8 mouse cellular contexts compared by ENCODE assay signal in genomic region chr1:86389230-86389629, GRCm38 (mm10). TPM values are rescaled to one million over a fixed set of nuclear protein-coding genes. Genes with fewer than 3 reads are reported as not detected.
DNase-seq lines count a peak whose midpoint lies in the region; ATAC-seq and TF ChIP-seq lines count a peak whose summit lies in the region.

No protein-coding gene starts in this region.

- peak; percentile 82 for TF ChIP-seq CTCF in cortical plate, adult 2 months (IDR thresholded peaks at IDR 0.05; ENCODE audit: extremely low read depth, insufficient read depth, low read length)
- TF ChIP-seq CTCF in lung, adult 2 months (IDR thresholded peaks at IDR 0.05; ENCODE audit: insufficient read depth, low read length) = peak; percentile 88

- 4% methylated on average over 11 of the region's 11 CpGs for WGBS in lung, adult 2 months

- no peaks in the 10 kb centered on the region for H3K4me1 ChIP-seq in cortical plate, adult 2 months (ENCODE audit: control insufficient read depth, insufficient read depth, low read length)
- H3K4me1 ChIP-seq in lung, adult 2 months (ENCODE audit: control insufficient read depth, insufficient read depth, low read length) = no peaks in the 10 kb centered on the region

- no peak overlapping the region for H3K4me3 ChIP-seq in cortical plate, adult 2 months (ENCODE audit: insufficient read depth, low read length)
- H3K4me3 ChIP-seq in lung, adult 2 months (replicated peaks; ENCODE audit: extremely low read depth, low read depth, low read length) = no peak overlapping the region

- H3K27ac ChIP-seq in cortical plate, adult 2 months (ENCODE audit: insufficient read depth, low read length) = no peak overlapping the region

- ATAC-seq in activated CD4-positive, CD25-positive, alpha-beta regulatory T cell, adult 4 months = peak; percentile 50
- peak; percentile 64 for ATAC-seq in neutrophil, adult 5-6 weeks (ENCODE audit: extremely low read depth, insufficient number of reproducible peaks, low FRiP score, poor library complexity, severe bottlenecking)

- DNase-seq in A20 (ENCODE audit: low read depth, low spot score) = peak; percentile 80
- DNase-seq in gastrocnemius, postnatal 25 days = peak; percentile 40
- DNase-seq in kidney, adult 9 months = peak; percentile 63
- peak; percentile 74 for DNase-seq in lung, adult 2 months
- peak; percentile 60 to 65 for DNase-seq in thymus, adult 18-20 months

- TF ChIP-seq POLR2A in cortical plate, adult 2 months (IDR thresholded peaks at IDR 0.05; ENCODE audit: extremely low read depth, insufficient read depth, low read length) = no peak
- no peak for TF ChIP-seq POLR2A in lung, adult 2 months (IDR thresholded peaks at IDR 0.05; ENCODE audit: borderline replicate concordance, extremely low read depth, low read depth, low read length)

RNA-seq across cellular contexts. Expression of gene Ncl, which starts 30.0 kb away (rescaled TPM):
- polyA plus RNA-seq in activated CD4-positive, CD25-positive, alpha-beta regulatory T cell, adult 4 months (2017; shearing (Covaris generic)) = 100 to 1,000 TPM; 383 to 392 TPM
- polyA plus RNA-seq in cortical plate, adult 2 months (2012; rRNA removed) = 103 and 113 TPM in 2 replicates
- 10 to 100 TPM; 84.0 to 88.2 TPM for total RNA-seq in gastrocnemius, postnatal 25 days (2021)
- 6.1 and 8.1 TPM in 2 replicates for polyA plus RNA-seq in lung, adult 2 months (2012; rRNA removed)
- 236 and 246 TPM in 2 replicates for total RNA-seq in neutrophil, adult 5-6 weeks (2017)

RNA-seq across cellular contexts. Expression of gene Nmur1, which starts 36.8 kb away (rescaled TPM):
- polyA plus RNA-seq in activated CD4-positive, CD25-positive, alpha-beta regulatory T cell, adult 4 months (2017; shearing (Covaris generic)) = 1 to 10 TPM in 1 of 2 experiments, under 1 TPM in 1; 0.38 to 3.9 TPM
- 0.09 and 0.25 TPM in 2 replicates for polyA plus RNA-seq in cortical plate, adult 2 months (2012; rRNA removed)
- not detected for total RNA-seq in gastrocnemius, postnatal 25 days (2021)
- polyA plus RNA-seq in lung, adult 2 months (2012; rRNA removed) = 2.9 TPM in 2 replicates
- total RNA-seq in neutrophil, adult 5-6 weeks (2017) = not detected in 2 replicates

RNA-seq across cellular contexts. Expression of gene Tex44, which starts 36.9 kb away (rescaled TPM):
- not detected for polyA plus RNA-seq in activated CD4-positive, CD25-positive, alpha-beta regulatory T cell, adult 4 months (2017; shearing (Covaris generic))
- polyA plus RNA-seq in cortical plate, adult 2 months (2012; rRNA removed) = not detected in 2 replicates
- total RNA-seq in gastrocnemius, postnatal 25 days (2021) = not detected
- 0.11 and 0.12 TPM in 2 replicates for polyA plus RNA-seq in lung, adult 2 months (2012; rRNA removed)
- total RNA-seq in neutrophil, adult 5-6 weeks (2017) = not detected in 2 replicates

Comparison
In these comparisons a context has a peak if more than half of its experiments do, and no peak if none do; other contexts are left out.
1. RNA of gene Ncl, which starts 30.0 kb away (polyA plus RNA-seq): 383 to 392 TPM in activated CD4-positive, CD25-positive, alpha-beta regulatory T cell, adult 4 months and 103 to 113 TPM in cortical plate, adult 2 months; 6.1 to 8.1 TPM in lung, adult 2 months; every median in the first group is over 10 times any median in the second.
2. Peak in every context shown above with its lines, with median percentiles within 50 percentile points of each other: DNase-seq.